16 mouse cellular contexts compared by ENCODE assay signal in the genomic region with DNA sequence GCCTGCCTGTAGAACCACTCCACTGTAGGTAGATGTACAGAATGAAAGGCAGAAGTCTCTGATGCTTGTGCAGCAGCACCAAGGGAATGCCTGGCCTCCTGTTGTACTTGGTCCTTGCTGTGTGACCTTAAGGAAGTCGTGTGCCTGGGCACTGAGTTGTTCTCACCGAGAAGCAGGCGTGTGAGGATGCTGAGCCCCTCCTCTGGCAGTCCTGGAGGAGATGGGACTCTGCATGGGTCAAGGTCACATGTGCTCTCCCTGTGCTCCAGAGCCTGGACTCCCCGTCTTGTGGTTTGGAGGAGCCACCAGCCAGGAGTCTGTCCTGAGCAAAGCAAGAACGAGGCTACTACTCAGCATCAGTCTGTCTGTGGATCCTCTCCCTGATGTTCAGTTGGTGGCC. TPM values are rescaled to one million over a fixed set of nuclear protein-coding genes. Genes with fewer than 3 reads are reported as not detected.
DNase-seq lines count a peak whose midpoint lies in the region; ATAC-seq and TF ChIP-seq lines count a peak whose summit lies in the region.
"Had no signal": no experiment of that assay in that cellular context is flagged by ENCODE, and none has a peak within 500 bp of the region (broad histone marks: within the 10 kb centered on the region; RNA-seq: fewer than 3 reads in every experiment).

No protein-coding gene starts in this region.

- no peak for ATAC-seq in heart, postnatal 0 days (ENCODE audit: insufficient read depth, low read depth)
- ATAC-seq in hindbrain, embryonic 13.5 days (ENCODE audit: low FRiP score) = no peak
- ATAC-seq: forebrain, embryonic 13.5 days; forebrain, postnatal 0 days; intestine, embryonic 15.5 days; Patski had no signal

- WGBS in heart, postnatal 0 days = 76% methylated on average over 5 of the region's 5 CpGs
- WGBS in bone marrow, adult 2 months = 76% methylated on average over 5 of the region's 5 CpGs
- 95% methylated on average over 5 of the region's 5 CpGs for WGBS in hindbrain, embryonic 13.5 days

- no peaks in the 10 kb centered on the region for H3K9me3 ChIP-seq in heart, postnatal 0 days (replicated peaks; ENCODE audit: control insufficient read depth, low read length)
- no peaks in the 10 kb centered on the region for H3K9me3 ChIP-seq in hindbrain, embryonic 13.5 days
- H3K9me3 ChIP-seq: embryonic facial prominence, embryonic 10.5 days; forebrain, embryonic 13.5 days; intestine, embryonic 15.5 days had no signal

- peaks cover 14% of the 10 kb centered on the region for H3K4me1 ChIP-seq in heart, postnatal 0 days (ENCODE audit: control insufficient read depth, insufficient read depth)
- peaks cover 6% of the 10 kb centered on the region; the same call in 1 of the 2 replicates for H3K4me1 ChIP-seq in bone marrow, adult 2 months (ENCODE audit: control insufficient read depth, insufficient read depth, low read length)
- peaks cover 28% of the 10 kb centered on the region for H3K4me1 ChIP-seq in brown adipose tissue, adult 24 weeks (ENCODE audit: control insufficient read depth, insufficient read depth, insufficient read length, low read length)
- H3K4me1 ChIP-seq in hindbrain, embryonic 13.5 days (replicated peaks) = no peaks in the 10 kb centered on the region
- H3K4me1 ChIP-seq: embryonic facial prominence, embryonic 10.5 days; forebrain, embryonic 13.5 days; intestine, embryonic 15.5 days had no signal

- H3K4me3 ChIP-seq in heart, postnatal 0 days (ENCODE audit: low read depth, low read length) = no peak overlapping the region
- H3K4me3 ChIP-seq in bone marrow, adult 2 months (replicated peaks; ENCODE audit: control insufficient read depth, low read depth, low read length) = no peak overlapping the region
- H3K4me3 ChIP-seq in brown adipose tissue, adult 24 weeks (ENCODE audit: insufficient read depth, low read depth, low read length) = no peak overlapping the region
- H3K4me3 ChIP-seq in hindbrain, embryonic 13.5 days = no peak overlapping the region
- H3K4me3 ChIP-seq: embryonic facial prominence, embryonic 10.5 days; forebrain, embryonic 13.5 days; intestine, embryonic 15.5 days had no signal

- peak overlapping the region; percentile 64 for H3K27ac ChIP-seq in heart, postnatal 0 days (ENCODE audit: low read depth)
- H3K27ac ChIP-seq in bone marrow, adult 2 months (ENCODE audit: control insufficient read depth, insufficient read depth, low read depth, low read length, poor library complexity) = peak overlapping the region; percentile 27; the same call in 1 of the 2 replicates
- peak overlapping the region; percentile 47 for H3K27ac ChIP-seq in brown adipose tissue, adult 24 weeks (replicated peaks; ENCODE audit: low read depth, low read length)
- no peak overlapping the region for H3K27ac ChIP-seq in hindbrain, embryonic 13.5 days
- H3K27ac ChIP-seq: embryonic facial prominence, embryonic 10.5 days; forebrain, embryonic 13.5 days; hindbrain, embryonic 14.5 days; intestine, embryonic 15.5 days had no signal

- TF ChIP-seq CTCF in heart, postnatal 0 days (IDR thresholded peaks at IDR 0.05; ENCODE audit: low read depth) = no peak
- TF ChIP-seq CTCF in bone marrow, adult 2 months (IDR thresholded peaks at IDR 0.05; ENCODE audit: control insufficient read depth, insufficient read depth, low read length) = no peak

- peaks cover 56% of the 10 kb centered on the region for H3K36me3 ChIP-seq in heart, postnatal 0 days (replicated peaks; ENCODE audit: control insufficient read depth, insufficient read depth, low read length)
- peaks cover 70% of the 10 kb centered on the region for H3K36me3 ChIP-seq in hindbrain, embryonic 13.5 days

- TF ChIP-seq POLR2A in bone marrow, adult 2 months (IDR thresholded peaks at IDR 0.05; ENCODE audit: borderline replicate concordance, control insufficient read depth, low read depth, low read length) = no peak

- no peak overlapping the region for H3K9ac ChIP-seq in heart, postnatal 0 days (replicated peaks; ENCODE audit: low read depth, low read length)
- no peak overlapping the region for H3K9ac ChIP-seq in hindbrain, embryonic 13.5 days
- H3K9ac ChIP-seq: forebrain, embryonic 13.5 days; forebrain, postnatal 0 days; hindbrain, embryonic 14.5 days; intestine, embryonic 15.5 days had no signal

- TF ChIP-seq EP300 in heart, postnatal 0 days (IDR thresholded peaks at IDR 0.05; ENCODE audit: low read depth) = no peak

- no peak overlapping the region for H3K4me2 ChIP-seq in heart, postnatal 0 days (ENCODE audit: low read depth, low read length)
- no peak overlapping the region for H3K4me2 ChIP-seq in hindbrain, embryonic 13.5 days
- H3K4me2 ChIP-seq: forebrain, embryonic 13.5 days; heart, embryonic 11.5 days; hindbrain, embryonic 14.5 days; intestine, embryonic 15.5 days had no signal

- H3K27me3 ChIP-seq in heart, postnatal 0 days (ENCODE audit: control insufficient read depth, insufficient read depth, low read length) = no peaks in the 10 kb centered on the region
- H3K27me3 ChIP-seq in hindbrain, embryonic 13.5 days = no peaks in the 10 kb centered on the region
- H3K27me3 ChIP-seq: CH12.LX; forebrain, embryonic 13.5 days; intestine, embryonic 15.5 days; Patski had no signal

- DNase-seq in adrenal gland, postnatal 25 days = peak; percentile 18
- no peak for DNase-seq in adrenal gland, adult 18-20 months (ENCODE audit: low spot score in 2 of 2)
- DNase-seq in heart, postnatal 0 days (ENCODE audit: low spot score) = no peak
- DNase-seq in heart, adult 11 months = no peak
- DNase-seq: cerebellum, adult 2 months; forebrain, postnatal 0 days had no signal

RNA-seq across cellular contexts. Expression of a gene that starts 42.3 kb away (rescaled TPM):
- total RNA-seq in adrenal gland, postnatal 25 days (2021) = 75.1 and 76.9 TPM in 2 replicates
- total RNA-seq in adrenal gland, adult 18-20 months (2021) = 10 to 100 TPM; 52.5 to 75.2 TPM
- 26.2 and 32.0 TPM in 2 replicates for total RNA-seq in heart, postnatal 0 days (2014; rRNA removed; ENCODE audit: low replicate concordance)
- 15.3 and 17.8 TPM in 2 replicates for polyA plus RNA-seq in heart, postnatal 0 days (2015; fragmentation: Nextera tagmentation; extraction: Ambion mirVana)
- polyA plus RNA-seq in bone marrow, adult 2 months (2011; ENCODE audit: insufficient read depth, insufficient read length, low replicate concordance, missing spikeins) = 13.4 and 21.0 TPM in 2 replicates
- polyA plus RNA-seq in brown adipose tissue, adult 24 weeks (2012; ENCODE audit: insufficient read depth, insufficient read length, missing spikeins) = 11.1 and 12.6 TPM in 2 replicates
- 19.5 and 20.6 TPM in 2 replicates for polyA plus RNA-seq in hindbrain, embryonic 13.5 days (2015; fragmentation: Nextera tagmentation; extraction: Ambion mirVana)

RNA-seq across cellular contexts. Expression of a gene that starts 42.6 kb away (rescaled TPM):
- 107 and 108 TPM in 2 replicates for total RNA-seq in adrenal gland, postnatal 25 days (2021)
- 10 to 100 TPM; 95.0 to 97.9 TPM for total RNA-seq in adrenal gland, adult 18-20 months (2021)
- 70.0 and 95.6 TPM in 2 replicates for total RNA-seq in heart, postnatal 0 days (2014; rRNA removed; ENCODE audit: low replicate concordance)
- polyA plus RNA-seq in heart, postnatal 0 days (2015; fragmentation: Nextera tagmentation; extraction: Ambion mirVana) = 78.4 and 84.8 TPM in 2 replicates
- polyA plus RNA-seq in bone marrow, adult 2 months (2011; ENCODE audit: insufficient read depth, insufficient read length, low replicate concordance, missing spikeins) = 51.4 and 76.2 TPM in 2 replicates
- polyA plus RNA-seq in brown adipose tissue, adult 24 weeks (2012; ENCODE audit: insufficient read depth, insufficient read length, missing spikeins) = 114 and 147 TPM in 2 replicates
- 86.1 and 86.5 TPM in 2 replicates for polyA plus RNA-seq in hindbrain, embryonic 13.5 days (2015; fragmentation: Nextera tagmentation; extraction: Ambion mirVana)
